Mouse (Mus musculus): Measurements from ENCODE around the gene Cnn2. TPM values are rescaled to one million over a fixed set of nuclear protein-coding genes. Genes with fewer than 3 reads are reported as not detected.

Gene Cnn2
- 100 to 1,000 TPM; 650 to 940 TPM for polyA plus RNA-seq (2017; shearing (Covaris generic))

GRCm38 (mm10) chr10:79988506-79989271, at the start of gene Cnn2:
TSS of gene Cnn2 (plus strand) at chr10:79988584.

GRCm38 (mm10) chr10:79959847-79960601, 28.4 kb upstream of the Cnn2 start, which contains the start of gene Wdr18:
TSS of gene Wdr18 (plus strand) at chr10:79960152.

GRCm38 (mm10) chr10:79970415-79971182, 17.8 kb upstream of the Cnn2 start, which contains the start of gene Grin3b:
TSS of gene Grin3b (plus strand) at chr10:79970715.

GRCm38 (mm10) chr10:79984195-79984816, 4.1 kb upstream of the Cnn2 start, which contains the start of gene Tmem259:
TSS of gene Tmem259 (minus strand) at chr10:79984330.

GRCm38 (mm10) chr10:79996272-79997033, 8.1 kb downstream of the Cnn2 start, which contains the start of gene Abca7:
TSS of gene Abca7 (plus strand) at chr10:79996494.

GRCm38 (mm10) chr10:80016511-80016910, 28.1 kb downstream of the Cnn2 start, which contains the start of gene Arhgap45:
TSS of gene Arhgap45 (plus strand) at chr10:80016653.

GRCm38 (mm10) chr10:80039559-80039979, 51.2 kb downstream of the Cnn2 start, which contains the start of gene Polr2e:
TSS of gene Polr2e (minus strand) at chr10:80039795.

Other genes with a start within 250 kb of the Cnn2 start
- gene Polrmt, start 242.0 kb upstream of the Cnn2 start, polyA plus RNA-seq (2017; shearing (Covaris generic)) = 10 to 100 TPM; 29.5 to 32.3 TPM
- gene Fgf22, start 233.5 kb upstream of the Cnn2 start, polyA plus RNA-seq (2017; shearing (Covaris generic)) = under 1 TPM; 0.12 to 0.33 TPM
- gene Rnf126, start 221.6 kb upstream of the Cnn2 start, polyA plus RNA-seq (2017; shearing (Covaris generic)) = 10 to 100 TPM; 47.0 to 58.4 TPM
- gene Fstl3, start 211.3 kb upstream of the Cnn2 start, polyA plus RNA-seq (2017; shearing (Covaris generic)) = under 1 TPM; 0.55 to 0.81 TPM
- gene Prss57, start 197.6 kb upstream of the Cnn2 start, polyA plus RNA-seq (2017; shearing (Covaris generic)) = under 1 TPM; 0.23 to 0.55 TPM
- 1 to 10 TPM; 2.1 to 3.4 TPM for gene Palm, start 195.0 kb upstream of the Cnn2 start, polyA plus RNA-seq (2017; shearing (Covaris generic))
- gene Misp, start 167.6 kb upstream of the Cnn2 start, polyA plus RNA-seq (2017; shearing (Covaris generic)) = 1 to 10 TPM in 1 of 2 experiments, not detected in 1; 1.1 TPM
- gene Ptbp1, start 134.2 kb upstream of the Cnn2 start, polyA plus RNA-seq (2017; shearing (Covaris generic)) = 100 to 1,000 TPM; 242 to 297 TPM
- not detected for gene Prtn3, start 114.1 kb upstream of the Cnn2 start, polyA plus RNA-seq (2017; shearing (Covaris generic))
- 1 to 10 TPM; 2.5 to 3.6 TPM for gene Plppr3, start 114.0 kb upstream of the Cnn2 start, polyA plus RNA-seq (2017; shearing (Covaris generic))
- not detected for gene Elane, start 102.3 kb upstream of the Cnn2 start, polyA plus RNA-seq (2017; shearing (Covaris generic))
- not detected for gene Cfd, start 97.7 kb upstream of the Cnn2 start, polyA plus RNA-seq (2017; shearing (Covaris generic))
- gene Med16, start 79.7 kb upstream of the Cnn2 start, polyA plus RNA-seq (2017; shearing (Covaris generic)) = 10 to 100 TPM; 27.8 to 35.8 TPM
- gene Gm26602, start 77.7 kb upstream of the Cnn2 start, polyA plus RNA-seq (2017; shearing (Covaris generic)) = 10 to 100 TPM; 16.0 to 34.9 TPM
- gene Kiss1r, start 71.6 kb upstream of the Cnn2 start, polyA plus RNA-seq (2017; shearing (Covaris generic)) = under 1 TPM; 0.47 to 0.56 TPM
- gene R3hdm4, start 67.4 kb upstream of the Cnn2 start, polyA plus RNA-seq (2017; shearing (Covaris generic)) = 100 to 1,000 TPM; 188 to 197 TPM
- 10 to 100 TPM in 1 of 2 experiments, 1 to 10 TPM in 1; 7.0 to 15.0 TPM for gene Arid3a, start 61.5 kb upstream of the Cnn2 start, polyA plus RNA-seq (2017; shearing (Covaris generic))
- 10 to 100 TPM; 52.3 to 56.5 TPM for gene Wdr18, start 28.4 kb upstream of the Cnn2 start, polyA plus RNA-seq (2017; shearing (Covaris generic))
- gene Grin3b, start 17.9 kb upstream of the Cnn2 start, polyA plus RNA-seq (2017; shearing (Covaris generic)) = under 1 TPM; 0.13 to 0.28 TPM
- gene Tmem259, start 4.3 kb upstream of the Cnn2 start, polyA plus RNA-seq (2017; shearing (Covaris generic)) = 10 to 100 TPM; 24.8 to 28.5 TPM
- gene Abca7, start 7.9 kb downstream of the Cnn2 start, polyA plus RNA-seq (2017; shearing (Covaris generic)) = 10 to 100 TPM; 21.2 to 46.3 TPM
- 100 to 1,000 TPM; 587 to 734 TPM for gene Arhgap45, start 28.1 kb downstream of the Cnn2 start, polyA plus RNA-seq (2017; shearing (Covaris generic))
- gene Polr2e, start 51.2 kb downstream of the Cnn2 start, polyA plus RNA-seq (2017; shearing (Covaris generic)) = 100 to 1,000 TPM; 167 to 199 TPM
- gene Gpx4, start 58.6 kb downstream of the Cnn2 start, polyA plus RNA-seq (2017; shearing (Covaris generic)) = 100 to 1,000 TPM; 438 to 449 TPM
- 10 to 100 TPM; 34.5 to 48.9 TPM for gene Sbno2, start 117.0 kb downstream of the Cnn2 start, polyA plus RNA-seq (2017; shearing (Covaris generic))
- 10 to 100 TPM; 32.3 to 56.4 TPM for gene Stk11, start 127.2 kb downstream of the Cnn2 start, polyA plus RNA-seq (2017; shearing (Covaris generic))
- gene Atp5d, start 150.0 kb downstream of the Cnn2 start, polyA plus RNA-seq (2017; shearing (Covaris generic)) = 100 to 1,000 TPM; 430 to 441 TPM
- gene Cbarp, start 152.3 kb downstream of the Cnn2 start, polyA plus RNA-seq (2017; shearing (Covaris generic)) = 1 to 10 TPM; 1.8 to 1.9 TPM
- gene Midn, start 159.7 kb downstream of the Cnn2 start, polyA plus RNA-seq (2017; shearing (Covaris generic)) = 1 to 10 TPM; 3.1 to 8.5 TPM
- 100 to 1,000 TPM; 134 to 324 TPM for gene Cirbp, start 177.4 kb downstream of the Cnn2 start, polyA plus RNA-seq (2017; shearing (Covaris generic))
- 10 to 100 TPM; 19.3 to 25.7 TPM for gene 1600002K03Rik, start 184.4 kb downstream of the Cnn2 start, polyA plus RNA-seq (2017; shearing (Covaris generic))
- gene Efna2, start 190.9 kb downstream of the Cnn2 start, polyA plus RNA-seq (2017; shearing (Covaris generic)) = not detected
- 10 to 100 TPM; 70.6 to 76.2 TPM for gene Mum1, start 237.8 kb downstream of the Cnn2 start, polyA plus RNA-seq (2017; shearing (Covaris generic))

Data from activated CD4-positive, CD25-positive, alpha-beta regulatory T cell (primary cell).